Mouse (Mus musculus) retina, postnatal 7 days (tissue): ENCODE data around the gene Acsbg2.

Source experiments
- DNase-seq: peaks from one replicate; pipeline ENCODE4 v3.0.0-alpha.2; 2012; ENCODE audit warnings: low read depth, low spot score

Acsbg2 gene

DNA sequence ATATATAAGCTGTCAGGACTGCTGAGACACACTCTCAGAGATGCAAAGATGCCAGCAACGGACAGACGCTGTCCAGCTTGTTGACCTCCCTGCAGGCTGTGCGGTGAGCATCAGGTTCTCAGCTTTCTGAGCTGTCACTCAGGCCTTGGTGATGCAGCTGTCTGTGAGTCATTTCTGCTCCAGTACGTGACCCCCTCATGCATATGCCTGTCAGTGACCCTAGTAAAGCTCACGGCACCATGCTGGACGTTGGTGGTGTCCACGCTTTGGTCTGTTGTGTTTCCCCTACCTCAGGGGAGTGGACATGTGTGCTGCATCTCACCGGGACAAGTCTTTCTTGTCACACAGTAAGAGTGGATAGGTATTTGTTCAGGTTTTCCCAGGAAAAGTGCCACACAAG is 2.5 kb downstream of the Acsbg2 start:
- no peak for DNase-seq

DNA sequence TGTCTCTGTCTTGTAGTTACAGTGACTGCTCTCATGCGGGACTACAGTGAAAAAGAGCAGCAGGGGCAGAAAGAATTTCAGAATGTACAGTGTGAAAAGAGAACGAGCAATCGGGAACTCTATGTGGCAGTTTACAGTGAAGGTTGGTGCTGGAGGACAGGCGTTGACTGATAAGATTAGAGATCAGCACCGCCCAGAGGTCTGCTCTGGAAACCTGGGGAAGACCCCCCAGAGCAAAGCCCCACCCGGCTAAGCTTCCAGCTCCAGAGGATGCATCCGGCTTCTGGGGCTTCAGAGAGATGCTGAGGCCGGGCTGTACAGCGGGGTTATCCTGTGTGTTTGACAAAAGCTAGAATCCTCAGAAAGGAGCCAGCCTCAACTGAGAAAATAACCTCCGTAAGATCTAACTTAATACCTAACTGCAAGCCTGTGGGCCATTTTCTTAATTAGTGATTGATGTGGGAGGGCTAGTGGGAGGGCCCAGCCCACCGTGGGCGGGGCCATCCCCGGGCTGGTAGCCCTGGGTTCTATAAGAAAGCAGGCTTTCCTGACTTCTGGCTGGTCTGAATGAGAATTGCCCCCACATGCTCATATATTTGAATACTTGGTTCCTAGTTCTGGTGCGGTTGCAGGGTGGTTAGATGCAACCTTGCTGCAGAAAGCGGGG is 3.8 kb downstream of the Acsbg2 start:
- DNase-seq: no peak

DNA sequence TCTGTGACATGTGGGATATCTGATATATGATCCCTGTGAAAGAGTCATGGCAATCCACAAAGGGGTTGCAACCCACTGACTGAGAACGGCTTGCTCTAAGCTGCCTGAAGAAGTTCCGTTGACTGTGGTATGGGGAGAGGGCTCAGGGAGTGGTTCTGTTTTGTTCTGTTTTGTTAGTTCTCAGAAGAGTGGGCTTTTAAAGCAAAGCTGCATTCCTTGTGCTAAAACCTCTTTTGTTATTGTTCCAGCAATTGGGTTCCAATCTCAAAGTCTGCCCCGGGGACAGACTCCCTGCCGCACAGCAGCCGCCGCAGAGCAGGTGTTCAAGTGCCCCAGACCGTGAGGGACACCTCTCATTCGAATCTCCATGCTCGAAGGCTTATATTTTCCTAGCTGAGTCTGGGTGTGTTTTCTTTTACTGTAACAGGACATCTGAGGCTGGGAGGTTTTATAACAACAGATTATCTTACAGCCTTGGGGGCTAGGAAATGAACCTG is 4.7 kb downstream of the Acsbg2 start:
- DNase-seq: no peak

DNA sequence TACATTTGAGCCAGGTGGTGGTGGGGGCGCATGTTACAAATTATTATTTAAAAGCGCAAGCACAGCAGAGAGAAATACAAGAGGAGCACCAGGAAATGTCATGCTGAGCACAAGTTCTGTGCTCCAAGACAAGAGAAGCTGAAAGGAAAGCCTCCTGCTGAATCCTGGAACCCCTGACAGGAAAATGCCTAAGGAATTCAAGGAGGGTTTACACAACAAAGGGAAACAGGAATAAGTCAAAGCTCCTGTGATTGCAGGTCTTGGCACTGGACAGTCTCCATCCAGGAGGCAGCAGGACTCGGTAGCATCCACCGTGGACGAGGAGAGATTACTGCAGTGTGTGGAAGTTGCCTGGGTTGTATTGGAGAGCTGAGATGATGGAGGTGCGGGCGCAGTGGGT is 8.2 kb downstream of the Acsbg2 start:
- no peak for DNase-seq

DNA sequence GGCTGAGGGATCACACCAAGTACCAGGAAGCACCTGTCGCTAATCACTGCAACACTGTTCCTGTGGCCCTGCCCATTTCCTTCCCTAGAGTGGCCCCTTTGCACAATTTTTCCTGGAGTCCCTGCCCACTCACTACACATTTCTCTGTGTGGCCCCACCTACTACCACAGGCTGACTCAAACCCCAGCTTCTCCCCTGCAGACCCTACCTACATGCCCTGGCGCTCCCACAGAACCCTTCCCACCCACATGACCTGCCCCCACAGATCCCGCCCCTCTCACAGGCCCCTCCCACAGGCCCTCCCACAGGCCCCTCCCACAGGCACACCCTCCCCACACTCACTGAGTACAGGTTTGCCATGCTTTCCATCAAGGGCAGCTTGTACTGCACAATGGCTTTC is 13.1 kb downstream of the Acsbg2 start:
- DNase-seq: no peak

DNA sequence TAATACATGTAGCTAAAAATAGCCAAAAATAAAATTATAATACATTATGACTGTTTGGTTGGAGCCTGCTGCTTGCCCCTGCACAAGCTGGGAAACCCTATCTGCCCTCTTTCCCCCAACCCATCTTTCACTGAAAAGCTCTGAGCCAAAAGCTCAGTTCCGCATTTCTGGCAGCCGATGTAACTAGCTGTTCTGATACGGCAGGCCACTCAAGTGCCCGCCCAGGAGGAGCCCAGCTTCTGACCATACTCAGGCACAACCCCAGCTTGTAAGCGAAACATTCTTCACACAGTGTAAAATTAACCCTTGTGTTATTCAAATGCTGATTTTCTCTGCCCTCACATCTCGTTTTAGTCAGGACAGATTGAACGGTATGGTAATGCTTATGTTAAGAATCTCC is 15.3 kb downstream of the Acsbg2 start:
- DNase-seq: no peak

DNA sequence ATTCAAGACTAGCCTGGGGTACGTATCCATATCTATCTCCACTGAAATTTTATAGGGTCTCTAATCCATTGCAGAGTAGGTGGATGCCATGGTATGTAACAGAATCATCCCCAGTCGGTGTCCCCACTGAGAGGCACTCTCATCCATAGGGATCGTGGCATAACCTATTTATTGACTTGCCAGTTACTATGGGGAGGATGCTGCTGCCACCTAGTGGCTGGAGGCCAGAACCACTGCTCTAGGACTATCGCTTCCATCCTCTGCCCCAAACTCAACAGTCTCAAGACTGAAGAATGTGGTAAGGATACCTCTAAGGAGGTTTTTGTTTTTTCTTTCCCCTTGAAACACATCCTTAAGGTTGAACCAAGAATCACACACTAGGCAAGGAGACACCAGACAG is 16.0 kb downstream of the Acsbg2 start:
- peak; percentile 46 for DNase-seq

DNA sequence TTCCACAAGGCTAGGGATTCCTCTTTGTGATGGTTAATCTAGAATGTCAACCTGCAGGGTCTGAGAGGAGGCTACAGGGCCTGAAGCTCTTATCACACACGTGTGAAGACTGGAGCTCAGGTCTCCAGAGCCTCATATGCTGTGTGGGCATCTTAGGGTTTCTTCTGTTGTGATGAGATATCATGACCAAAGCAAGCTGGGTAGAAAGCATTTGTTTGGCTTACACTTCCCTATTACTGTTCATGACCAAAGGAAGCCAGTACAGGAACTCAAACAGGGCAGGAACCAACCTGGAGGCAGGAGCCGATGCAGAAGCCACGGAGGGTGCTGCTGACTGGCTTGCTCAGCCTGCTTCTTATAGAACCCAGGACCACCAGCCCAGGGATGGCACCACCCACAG is 18.8 kb downstream of the Acsbg2 start:
- no peak for DNase-seq

DNA sequence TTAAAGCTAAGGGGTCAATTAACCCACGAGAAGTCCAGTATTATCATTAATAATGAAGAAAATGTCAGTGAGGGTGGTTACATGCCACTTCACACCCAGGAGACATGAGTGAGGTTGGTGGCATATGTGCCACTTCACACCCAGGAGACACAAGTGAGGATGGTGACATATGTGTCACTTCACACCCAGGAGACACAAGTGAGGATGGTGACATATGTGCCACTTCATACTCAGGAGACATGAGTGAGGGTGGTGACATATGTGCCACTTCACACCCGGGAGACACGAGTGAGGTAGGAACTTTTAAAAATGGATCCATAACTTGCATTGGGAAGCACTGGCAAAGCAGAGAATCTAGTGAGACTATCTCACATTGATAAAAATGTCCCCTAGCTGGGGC is 23.1 kb downstream of the Acsbg2 start:
- no peak for DNase-seq

DNA sequence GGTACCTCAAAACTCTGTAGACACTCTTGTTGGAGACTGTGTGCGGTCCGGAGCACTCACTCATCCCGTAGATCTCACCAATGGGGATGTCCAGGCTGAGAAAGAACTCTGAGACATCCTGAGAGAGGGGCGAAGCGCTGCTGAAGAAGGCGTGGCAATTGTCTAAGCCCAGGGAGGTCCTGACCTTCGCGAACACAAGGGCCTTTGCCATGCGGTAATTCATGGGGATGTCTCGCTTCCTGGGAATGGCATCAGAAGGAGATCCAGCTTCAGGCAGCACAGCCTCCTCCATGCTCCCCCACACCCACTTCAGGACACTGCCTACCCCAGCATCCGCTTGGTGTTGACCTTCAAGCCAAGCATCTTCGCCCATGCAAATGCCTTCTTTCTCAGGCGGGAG is 24.5 kb downstream of the Acsbg2 start:
- no peak for DNase-seq

DNA sequence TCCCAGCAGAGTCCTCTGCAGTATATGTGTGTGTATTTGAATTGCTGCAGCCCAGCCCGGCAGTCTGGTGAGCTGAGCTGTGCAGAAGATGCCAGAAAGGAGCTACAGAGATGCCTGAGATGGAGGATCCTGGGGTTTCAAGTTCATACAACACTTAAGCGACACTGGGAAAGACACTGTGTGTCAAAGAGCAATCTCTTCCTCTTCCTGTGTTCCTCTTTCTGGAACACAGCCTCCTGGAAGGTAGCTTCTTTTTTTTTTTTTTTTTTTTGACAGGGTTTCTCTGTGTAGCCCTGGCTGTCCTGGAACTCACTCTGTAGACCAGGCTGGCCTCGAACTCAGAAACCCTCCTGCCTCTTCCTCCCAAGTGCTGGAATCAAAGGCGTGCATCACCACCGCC is 25.5 kb downstream of the Acsbg2 start:
- DNase-seq: no peak

DNA sequence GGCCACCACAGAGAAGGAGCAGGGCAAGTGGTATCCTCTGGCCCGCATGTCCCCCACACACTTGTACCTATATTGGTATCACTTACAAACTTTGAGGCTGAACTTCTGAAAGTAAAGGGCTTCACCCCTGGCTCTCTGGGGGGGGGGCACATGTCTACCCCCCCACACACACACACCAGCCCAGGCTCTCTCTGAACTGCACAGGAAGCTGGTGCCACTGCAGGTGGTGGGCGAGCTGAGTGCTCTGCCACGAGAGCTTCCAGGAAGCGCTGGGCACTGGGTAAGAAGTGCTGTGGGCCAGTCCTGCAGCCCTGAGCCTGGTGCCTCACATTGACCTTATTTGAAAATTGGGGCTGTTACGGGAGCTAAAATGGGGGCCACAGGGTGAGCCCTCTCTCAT is 30.6 kb downstream of the Acsbg2 start:
- no peak for DNase-seq

DNA sequence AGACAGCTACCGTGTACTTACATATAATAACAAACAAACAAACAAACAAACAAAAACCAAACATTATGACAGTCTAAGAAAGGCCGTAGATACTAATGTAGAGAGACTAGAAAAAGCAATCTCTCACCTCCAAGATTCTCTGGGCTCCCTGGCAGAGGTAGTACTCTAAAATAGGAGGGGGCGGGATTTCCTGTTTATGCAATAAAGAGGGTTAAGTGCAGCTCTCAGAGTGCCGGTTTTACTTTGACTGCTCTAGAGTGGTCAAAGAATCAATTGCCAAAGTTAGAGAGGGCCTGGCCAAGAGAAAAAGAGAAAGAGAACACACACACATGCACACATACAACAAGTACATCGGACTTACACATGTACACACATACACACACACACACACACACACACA is 32.1 kb downstream of the Acsbg2 start:
- no peak for DNase-seq

DNA sequence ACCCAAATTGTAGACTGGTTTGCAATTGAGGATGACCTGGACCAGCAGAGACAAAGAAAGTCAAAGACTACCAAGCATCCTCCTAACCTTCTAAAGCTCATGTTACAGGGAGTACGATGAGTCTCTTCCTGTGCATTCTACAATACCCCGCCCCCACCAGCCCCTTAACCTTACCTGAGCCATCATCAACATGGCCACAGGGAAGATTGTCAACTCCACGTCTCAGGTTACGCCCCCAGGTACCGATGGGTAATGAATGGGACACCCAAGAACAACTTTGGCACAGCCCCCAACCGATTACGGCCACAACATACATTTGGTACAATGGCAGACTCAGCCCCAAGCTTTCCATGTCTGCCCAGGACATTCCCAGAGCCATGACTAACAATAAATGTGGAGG is 33.7 kb downstream of the Acsbg2 start:
- no peak for DNase-seq

DNA sequence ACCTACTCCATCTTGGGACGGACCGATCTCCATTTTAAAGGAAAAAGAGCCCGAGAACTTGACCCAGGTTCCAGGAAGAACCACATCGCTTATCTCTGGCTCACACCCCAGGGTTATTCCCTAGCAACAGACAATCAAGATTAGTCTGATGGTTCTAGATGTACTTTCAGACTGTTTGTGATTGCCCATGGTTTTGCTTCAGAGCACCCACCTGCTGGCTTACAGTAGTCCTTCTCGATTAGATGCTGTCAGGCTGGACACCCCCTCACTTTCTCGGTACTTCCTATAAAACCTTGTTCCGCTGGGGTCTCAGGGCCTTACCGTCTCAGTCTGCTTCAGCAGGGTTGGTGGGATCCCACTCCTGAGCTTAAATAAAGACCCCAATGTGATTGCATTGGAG is 37.9 kb downstream of the Acsbg2 start:
- DNase-seq: no peak

DNA sequence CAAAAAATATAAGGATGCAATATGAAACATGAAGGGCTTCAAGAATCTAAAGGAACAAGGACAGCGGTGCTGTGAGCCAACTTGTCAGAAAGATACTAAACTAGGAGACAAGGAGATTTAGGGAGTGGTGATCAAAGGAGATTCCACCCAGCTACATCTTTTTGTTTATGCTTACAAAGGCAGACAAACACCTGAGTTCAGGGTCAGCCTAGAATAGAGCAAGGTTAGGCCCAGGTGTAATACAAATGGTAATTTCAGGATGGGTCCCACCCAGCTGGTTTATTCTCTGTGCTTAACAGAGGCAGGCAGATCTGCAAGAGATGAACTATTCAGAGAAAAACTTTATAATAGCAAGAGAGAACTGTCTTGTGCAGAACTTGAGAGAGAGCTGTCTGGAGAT is 40.9 kb downstream of the Acsbg2 start:
- no peak for DNase-seq

DNA sequence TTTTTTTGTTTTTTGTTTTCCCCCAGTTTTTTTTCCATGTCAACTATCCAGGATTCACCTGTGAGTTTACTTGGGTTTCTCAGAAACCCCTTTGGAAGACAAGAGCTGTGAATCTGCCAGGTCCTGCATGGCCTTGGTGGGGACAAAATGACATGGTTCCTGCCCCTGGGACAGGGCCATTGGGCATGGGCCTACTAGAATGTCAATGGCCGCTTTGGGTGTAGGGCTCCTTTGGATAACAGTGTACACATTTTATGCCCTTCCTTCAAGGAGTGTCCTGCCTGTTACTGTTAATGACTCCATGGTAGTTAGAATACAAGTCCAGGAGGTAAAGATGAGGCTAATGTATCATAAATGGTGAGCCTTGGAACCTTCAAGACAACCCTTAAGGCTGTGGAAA is 41.3 kb downstream of the Acsbg2 start:
- DNase-seq: no peak

DNA sequence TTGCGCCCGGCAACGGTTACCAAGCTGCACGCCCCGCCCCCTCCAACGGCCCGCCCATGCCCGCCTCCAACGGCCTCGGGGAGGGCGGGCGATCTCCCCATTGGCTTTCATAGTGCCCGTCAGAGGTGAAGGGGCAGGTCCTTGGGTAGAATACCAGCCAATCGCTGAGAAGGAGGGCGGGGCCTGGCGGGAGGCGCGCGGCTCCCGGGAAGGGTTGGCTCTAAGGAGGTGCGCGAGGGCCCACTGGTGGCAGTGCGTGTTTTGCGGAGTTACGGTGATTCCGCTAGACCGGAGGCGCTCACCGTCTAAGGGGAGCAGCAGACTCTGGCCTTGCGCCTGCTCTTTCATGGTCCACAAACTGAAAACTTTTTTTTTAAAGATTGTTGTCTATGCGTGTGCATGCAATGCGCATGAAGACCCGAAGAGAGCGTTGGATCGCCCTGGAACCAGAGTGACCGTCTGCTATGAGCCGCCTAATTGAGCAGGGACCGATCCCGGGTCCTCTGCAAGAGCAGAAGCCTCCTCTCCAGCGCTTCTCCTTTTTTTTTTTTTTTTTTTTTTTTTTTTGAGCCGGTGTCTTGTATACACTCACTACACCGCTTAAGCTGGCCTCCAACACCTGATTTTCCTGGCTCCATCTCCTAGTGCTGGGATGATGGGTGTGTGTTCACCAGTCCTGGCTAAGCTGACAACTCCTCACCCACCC is 43.0 kb downstream of the Acsbg2 start:
- DNase-seq: peak; percentile 99

DNA sequence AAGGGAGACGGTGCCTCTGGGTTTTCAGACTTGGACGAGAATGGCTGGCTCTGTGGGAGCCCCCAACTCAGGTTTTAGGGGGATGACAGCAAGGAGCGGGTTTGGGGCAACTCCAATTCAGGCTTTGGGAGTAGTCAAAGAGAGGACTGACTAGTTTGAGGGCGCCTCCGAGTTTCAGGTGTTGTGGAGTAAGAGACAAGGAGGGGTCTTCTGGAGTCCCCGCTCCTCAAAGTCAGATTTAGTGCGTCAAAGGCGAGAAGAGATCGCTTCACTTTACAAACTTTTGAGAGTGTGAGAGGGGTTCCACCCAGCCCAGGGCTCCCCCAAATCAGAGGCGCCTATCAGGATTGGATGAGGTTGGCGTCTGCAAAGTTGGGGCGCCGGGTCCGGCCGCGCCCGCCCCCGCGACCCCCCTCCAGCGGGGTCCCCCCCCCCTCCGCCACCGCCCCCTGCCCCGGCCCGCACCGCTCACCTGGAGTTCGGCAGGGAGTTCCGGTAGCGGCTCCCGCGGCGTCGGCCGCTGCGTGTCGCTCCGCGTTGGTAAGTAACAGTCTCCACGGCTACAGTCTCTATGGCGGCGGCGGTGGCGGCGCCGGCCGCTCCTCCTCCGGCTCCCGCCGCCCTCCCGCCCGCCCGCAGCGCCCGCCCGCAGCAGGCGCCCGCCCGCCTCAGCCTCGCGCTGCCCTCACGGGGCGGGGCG is 43.7 kb downstream of the Acsbg2 start, which contains the start of gene Rfx2:
Gene Rfx2, minus strand, starts transcription at position 603 of the 700 bp plus-strand sequence.
- DNase-seq: no peak

DNA sequence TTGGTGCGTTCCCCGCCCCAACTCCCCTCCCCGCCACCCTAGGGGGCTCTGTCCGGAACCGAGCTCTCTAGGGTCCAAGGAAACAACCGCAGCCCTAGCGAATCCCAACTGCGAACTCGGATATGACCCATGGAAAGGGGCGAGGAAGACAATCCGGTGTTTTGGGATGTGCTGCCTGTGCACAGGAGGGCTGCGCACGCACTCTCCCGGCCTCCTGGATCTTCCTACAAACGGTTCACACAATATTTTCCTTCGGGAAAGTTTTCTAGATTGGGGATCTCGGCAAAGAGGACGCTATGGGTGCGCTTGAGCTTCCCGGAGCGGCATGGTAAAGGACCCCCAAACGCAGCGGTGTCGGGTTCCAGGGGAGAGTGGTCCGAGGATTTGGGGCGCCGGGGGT is 44.5 kb downstream of the Acsbg2 start:
- DNase-seq: no peak

DNA sequence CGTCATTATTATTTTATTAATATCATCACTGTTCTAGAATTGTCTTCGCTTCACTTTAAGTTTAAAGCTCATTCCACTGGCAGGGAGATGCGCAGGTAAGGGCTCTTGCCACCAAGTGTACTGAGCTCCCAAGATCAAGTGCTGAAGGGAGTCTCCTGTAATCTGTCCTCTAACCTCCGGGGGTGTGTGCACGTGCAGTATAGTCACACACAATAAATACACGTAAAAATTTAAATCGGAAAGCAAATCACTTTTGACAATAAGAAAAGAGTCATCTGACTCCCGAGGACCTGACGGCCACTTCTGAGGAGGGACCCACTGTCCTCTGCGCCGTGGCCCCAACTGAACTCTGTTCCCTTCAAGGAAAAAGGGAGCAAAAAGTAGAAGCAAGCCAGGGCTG is 45.1 kb downstream of the Acsbg2 start:
- DNase-seq: no peak

DNA sequence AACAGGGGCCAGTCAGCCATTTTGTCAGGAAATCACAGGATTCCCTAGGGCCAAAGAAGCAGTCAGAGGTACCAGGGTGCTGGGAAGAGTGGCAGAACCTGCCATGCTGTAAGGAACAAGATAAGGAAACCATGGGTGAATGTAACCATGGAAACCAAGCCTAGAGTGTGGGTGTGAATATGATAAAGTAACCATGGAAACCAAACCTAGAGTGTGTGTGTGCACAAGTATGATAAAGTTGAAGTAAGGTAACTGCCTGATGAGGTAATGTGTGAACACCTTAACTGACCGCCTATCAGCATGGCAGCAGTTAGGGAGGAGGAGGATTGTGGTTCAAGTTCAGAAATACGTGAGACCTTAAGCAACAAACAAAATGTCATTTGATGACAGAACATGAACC is 47.5 kb downstream of the Acsbg2 start:
- DNase-seq: no peak

DNA sequence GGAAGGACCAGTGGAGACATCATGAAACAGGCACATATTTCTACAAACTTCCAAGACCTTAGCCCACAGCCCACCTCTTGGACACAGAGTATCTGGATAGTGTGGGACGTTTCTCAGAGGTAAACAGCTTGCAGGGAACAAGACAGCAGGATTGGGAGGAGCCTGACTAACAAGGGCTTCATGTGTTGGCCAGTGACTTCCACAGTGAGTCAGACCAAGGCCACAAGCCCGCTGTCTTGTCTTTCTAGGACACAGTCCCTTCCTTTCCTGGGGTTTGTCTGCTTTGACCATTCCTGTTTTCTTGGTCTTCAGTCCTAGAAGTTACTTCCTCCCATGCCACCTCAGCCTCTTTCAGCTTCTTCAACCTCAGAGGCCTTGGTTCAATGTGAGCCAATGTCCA is 50.9 kb downstream of the Acsbg2 start:
- DNase-seq: no peak
